8 mouse cellular contexts compared by ENCODE assay signal in genomic region chr4:31964194-31964875, GRCm38 (mm10). TPM values are rescaled to one million over a fixed set of nuclear protein-coding genes. Genes with fewer than 3 reads are reported as not detected.
DNase-seq lines count a peak whose midpoint lies in the region; ATAC-seq and TF ChIP-seq lines count a peak whose summit lies in the region.

No protein-coding gene starts in this region.

- no peak for DNase-seq in heart, adult 18-20 months
- peak; percentile 52 for DNase-seq in A20 (ENCODE audit: low read depth, low spot score)
- DNase-seq in embryonic facial prominence, embryonic 14.5 days (ENCODE audit: low spot score), result no peak
- no peak for DNase-seq in adrenal gland, adult 2 months
- no peak for DNase-seq in gastrocnemius, postnatal 36 days

- H3K4me1 ChIP-seq in heart, embryonic 11.5 days (ENCODE audit: control insufficient read depth, insufficient read depth, low read length), result peaks cover 9% of the 10 kb centered on the region
- peaks cover 20% of the 10 kb centered on the region; the same call in 1 of the 2 replicates for H3K4me1 ChIP-seq in embryonic facial prominence, embryonic 14.5 days (ENCODE audit: control insufficient read depth, insufficient read depth, low read length)
- H3K4me1 ChIP-seq in intestine, postnatal 0 days (replicated peaks; ENCODE audit: control insufficient read depth, insufficient read depth, low read length), result peaks cover 7% of the 10 kb centered on the region; the same call in 1 of the 2 replicates
- H3K4me1 ChIP-seq in midbrain, embryonic 16.5 days (ENCODE audit: control insufficient read depth, insufficient read depth, low read length), result peaks cover 23% of the 10 kb centered on the region

- intact Hi-C loops in gastrocnemius, postnatal 36 days (cut with DNase I), result no loop called here

- H3K4me3 ChIP-seq in heart, embryonic 11.5 days (ENCODE audit: low read depth, low read length), result peak overlapping the region; percentile 92
- H3K4me3 ChIP-seq in embryonic facial prominence, embryonic 14.5 days (ENCODE audit: low read depth, low read length), result peak overlapping the region; percentile 88
- peak overlapping the region; percentile 88 for H3K4me3 ChIP-seq in intestine, postnatal 0 days (ENCODE audit: low read depth, low read length)
- peak overlapping the region; percentile 82 for H3K4me3 ChIP-seq in midbrain, embryonic 16.5 days (ENCODE audit: low read depth, low read length)

- peak overlapping the region; percentile 100 for H3K27ac ChIP-seq in heart, embryonic 11.5 days (ENCODE audit: low read depth, low read length)
- H3K27ac ChIP-seq in embryonic facial prominence, embryonic 14.5 days (replicated peaks; ENCODE audit: low read depth, low read length), result peak overlapping the region; percentile 99
- peak overlapping the region; percentile 97 for H3K27ac ChIP-seq in intestine, postnatal 0 days (ENCODE audit: low read depth, low read length)
- H3K27ac ChIP-seq in midbrain, embryonic 16.5 days (ENCODE audit: low read length), result peak overlapping the region; percentile 99

- no peaks in the 10 kb centered on the region for H3K36me3 ChIP-seq in heart, embryonic 11.5 days (ENCODE audit: control insufficient read depth, insufficient read depth, low read length)
- H3K36me3 ChIP-seq in embryonic facial prominence, embryonic 14.5 days (ENCODE audit: control insufficient read depth, insufficient read depth, low read length), result no peaks in the 10 kb centered on the region
- no peaks in the 10 kb centered on the region for H3K36me3 ChIP-seq in intestine, postnatal 0 days (ENCODE audit: control insufficient read depth, insufficient read depth)
- H3K36me3 ChIP-seq in midbrain, embryonic 16.5 days (ENCODE audit: control insufficient read depth, insufficient read depth, low read length), result no peaks in the 10 kb centered on the region

- ATAC-seq in heart, embryonic 11.5 days (replicated peaks; ENCODE audit: insufficient number of reproducible peaks, low FRiP score, low TSS enrichment), result no peak
- no peak for ATAC-seq in embryonic facial prominence, embryonic 14.5 days (ENCODE audit: low read depth)
- peak; percentile 34; the same call in 1 of the 2 replicates for ATAC-seq in intestine, postnatal 0 days
- ATAC-seq in midbrain, embryonic 16.5 days, result peak; percentile 24; the same call in 1 of the 2 replicates

- no peaks in the 10 kb centered on the region for H3K9me3 ChIP-seq in heart, embryonic 11.5 days (replicated peaks; ENCODE audit: control insufficient read depth, low read length)
- no peaks in the 10 kb centered on the region for H3K9me3 ChIP-seq in embryonic facial prominence, embryonic 14.5 days (ENCODE audit: control insufficient read depth, low read length)
- no peaks in the 10 kb centered on the region for H3K9me3 ChIP-seq in intestine, postnatal 0 days (ENCODE audit: control insufficient read depth)
- H3K9me3 ChIP-seq in midbrain, embryonic 16.5 days (replicated peaks; ENCODE audit: control insufficient read depth, low read length, poor library complexity, severe bottlenecking), result no peaks in the 10 kb centered on the region

- peak overlapping the region; percentile 87 for H3K4me2 ChIP-seq in heart, embryonic 11.5 days
- H3K4me2 ChIP-seq in embryonic facial prominence, embryonic 14.5 days (ENCODE audit: low read depth, low read length), result peak overlapping the region; percentile 77
- peak overlapping the region; percentile 88 for H3K4me2 ChIP-seq in intestine, postnatal 0 days (replicated peaks; ENCODE audit: low read depth)
- peak overlapping the region; percentile 65 for H3K4me2 ChIP-seq in midbrain, embryonic 16.5 days (ENCODE audit: low read length)

- H3K27me3 ChIP-seq in heart, embryonic 11.5 days (ENCODE audit: control insufficient read depth, insufficient read depth, low read length), result no peaks in the 10 kb centered on the region
- H3K27me3 ChIP-seq in embryonic facial prominence, embryonic 14.5 days (replicated peaks; ENCODE audit: control insufficient read depth, insufficient read depth, low read length), result no peaks in the 10 kb centered on the region
- H3K27me3 ChIP-seq in intestine, postnatal 0 days (replicated peaks; ENCODE audit: control insufficient read depth, insufficient read depth, low read length), result no peaks in the 10 kb centered on the region
- H3K27me3 ChIP-seq in midbrain, embryonic 16.5 days (ENCODE audit: control insufficient read depth, insufficient read depth, low read depth, low read length), result no peaks in the 10 kb centered on the region

- peak overlapping the region; percentile 98 for H3K9ac ChIP-seq in heart, embryonic 11.5 days (ENCODE audit: low read depth, low read length)
- peak overlapping the region; percentile 93 for H3K9ac ChIP-seq in embryonic facial prominence, embryonic 14.5 days (ENCODE audit: low read depth, low read length)
- H3K9ac ChIP-seq in intestine, postnatal 0 days (ENCODE audit: low read depth, low read length), result peak overlapping the region; percentile 92
- peak overlapping the region; percentile 84 for H3K9ac ChIP-seq in midbrain, embryonic 16.5 days (ENCODE audit: low read depth, low read length)

- no peak for TF ChIP-seq CTCF in intestine, postnatal 0 days (IDR thresholded peaks at IDR 0.05; ENCODE audit: low read depth)

- WGBS in heart, embryonic 11.5 days (ENCODE audit: insufficient replicate concordance), result under 1% methylated on average over 45 of the region's 47 CpGs
- WGBS in embryonic facial prominence, embryonic 14.5 days, result 0% methylated on average over 32 of the region's 47 CpGs
- under 1% methylated on average over 47 of the region's 47 CpGs for WGBS in intestine, postnatal 0 days
- under 1% methylated on average over 46 of the region's 47 CpGs for WGBS in midbrain, embryonic 16.5 days

RNA-seq across cellular contexts. Expression of gene Map3k7, which starts 0.4 kb away (rescaled TPM):
- 37.9 and 50.2 TPM in 2 replicates for polyA plus RNA-seq in heart, embryonic 11.5 days (2014; fragmentation: Nextera tagmentation; extraction: Ambion mirVana)
- total RNA-seq in heart, adult 18-20 months (2021), result 10 to 100 TPM; 52.7 to 58.9 TPM
- 42.6 and 43.8 TPM in 2 replicates for polyA plus RNA-seq in embryonic facial prominence, embryonic 14.5 days (2014; fragmentation: Nextera tagmentation; extraction: Ambion mirVana)
- 11.9 and 12.0 TPM in 2 replicates for polyA plus RNA-seq in intestine, postnatal 0 days (2015; fragmentation: Nextera tagmentation; extraction: Ambion mirVana)
- polyA plus RNA-seq in midbrain, embryonic 16.5 days (2015; fragmentation: Nextera tagmentation; extraction: Ambion mirVana), result 20.0 and 24.0 TPM in 2 replicates
- 10 to 100 TPM; 45.4 to 46.0 TPM for total RNA-seq in adrenal gland, adult 2 months (2021)
- 40.6 and 42.0 TPM in 2 replicates for polyA plus RNA-seq in adrenal gland, adult 2 months (2012; rRNA removed)
- total RNA-seq in gastrocnemius, postnatal 36 days (2021), result 10 to 100 TPM; 30.8 to 33.9 TPM

Comparison
In these comparisons a context has a peak if more than half of its experiments do, and no peak if none do; other contexts are left out.
1. ATAC-seq: peak in intestine, postnatal 0 days (single experiment) and midbrain, embryonic 16.5 days (single experiment); none in heart, embryonic 11.5 days (single experiment) and embryonic facial prominence, embryonic 14.5 days (single experiment).
2. Peak in every context shown above with its lines, with median percentiles within 50 percentile points of each other: H3K27ac ChIP-seq, H3K4me2 ChIP-seq, H3K4me3 ChIP-seq and H3K9ac ChIP-seq.